Mouse (Mus musculus) hindbrain, embryonic 12.5 days (tissue): ENCODE data around the gene Il1r1. TPM values are rescaled to one million over a fixed set of nuclear protein-coding genes. Genes with fewer than 3 reads are reported as not detected.

Source experiments
- ATAC-seq: fragments of 200-750 bp; cut with Nextera tagmentation; 2 replicates; pipeline ENCODE4 v1.8.0; 2017; ENCODE audit warnings: moderate TSS enrichment; ENCODE audit not compliant: low FRiP score
- H3K27ac ChIP-seq: fragments of 300-500 bp; sonication (generic); 2 replicates; pipeline ENCODE4 v1.5.1; 2016; ENCODE audit warnings: mild to moderate bottlenecking
- H3K27me3 ChIP-seq: fragments of 300-500 bp; sonication (generic); 2 replicates; pipeline ENCODE4 v1.6.1; 2016; ENCODE audit warnings: mild to moderate bottlenecking
- H3K36me3 ChIP-seq: fragments of 300-500 bp; sonication (generic); 2 replicates; pipeline ENCODE4 v1.6.1; 2016; ENCODE audit warnings: mild to moderate bottlenecking
- H3K4me1 ChIP-seq: fragments of 300-500 bp; sonication (generic); 2 replicates; pipeline ENCODE4 v1.6.1; 2016
- H3K4me2 ChIP-seq: fragments of 300-500 bp; sonication (generic); replicated peaks from 2 replicates; pipeline ENCODE4 v1.6.1; 2016; ENCODE audit warnings: mild to moderate bottlenecking
- H3K4me3 ChIP-seq: fragments of 300-500 bp; sonication (generic); 2 replicates; pipeline ENCODE4 v1.5.1; 2016; ENCODE audit warnings: mild to moderate bottlenecking
- H3K9ac ChIP-seq: fragments of 300-500 bp; sonication (generic); 2 replicates; pipeline ENCODE4 v1.6.1; 2016; ENCODE audit warnings: mild to moderate bottlenecking, moderate library complexity
- H3K9me3 ChIP-seq: fragments of 300-500 bp; sonication (generic); replicated peaks from 2 replicates; pipeline ENCODE4 v1.6.1; 2016; ENCODE audit warnings: mild to moderate bottlenecking
- WGBS: fragments of 180-500 bp; shearing (Covaris S2); methylation state at CpG from one replicate; pipeline ENCODE4 v1.1.7; 2016; 5-methylcytosine and 5-hydroxymethylcytosine counted together
- polyA plus RNA-seq: library from polyadenylated mRNA; unstranded; fragments of >200 nt; fragmentation: Nextera tagmentation; extraction: Ambion mirVana; gene quantifications from 2 replicates; pipeline ENCODE4 v1.2.1, GENCODE M21; 2016

The Il1r1 gene
- polyA plus RNA-seq, 1 experiment from 2014 or later, result 1.4 TPM

GRCm38 (mm10) chr1:40329526-40329925 lies 104.6 kb downstream of the Il1r1 start:
- Histone ChIP-seq H3K4me1 (peaks cover 6% of the 10 kb centered on the region), H3K9ac (no peak overlapping the region), H3K4me2 (no peak overlapping the region), H3K27ac (no peak overlapping the region), H3K27me3 (peaks cover 27% of the 10 kb centered on the region), H3K36me3 (no peaks in the 10 kb centered on the region), H3K9me3 (no peaks in the 10 kb centered on the region), H3K4me3 (no peak overlapping the region)
- 67% methylated on average over 1 of the region's 1 CpGs for WGBS
- no peak for ATAC-seq

DNA sequence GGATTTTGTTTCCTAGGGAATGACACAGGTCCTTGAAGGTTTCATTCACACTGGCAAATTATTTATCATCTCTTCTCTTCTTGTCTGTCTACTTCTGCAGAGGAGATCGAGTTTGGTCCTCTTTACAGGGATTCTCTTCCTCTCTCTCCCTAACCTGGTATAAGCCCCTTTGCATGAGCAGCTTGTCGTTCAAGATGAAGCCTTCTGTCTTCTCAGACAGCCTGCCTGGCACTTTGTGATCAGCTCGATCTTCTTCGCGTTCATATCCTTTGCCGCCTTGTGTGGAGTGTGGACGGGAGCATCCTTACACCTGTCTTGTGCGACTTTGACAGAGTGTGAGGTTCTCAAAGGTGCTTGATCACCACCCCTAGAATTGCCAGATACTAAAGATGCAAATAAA lies 105.3 kb downstream of the Il1r1 start:
- WGBS, result 85% methylated on average over 8 of the region's 8 CpGs
- Histone ChIP-seq H3K27ac (no peak overlapping the region), H3K4me1 (peaks cover 6% of the 10 kb centered on the region), H3K4me2 (no peak overlapping the region), H3K9ac (no peak overlapping the region), H3K27me3 (peaks cover 21% of the 10 kb centered on the region), H3K9me3 (no peaks in the 10 kb centered on the region), H3K36me3 (no peaks in the 10 kb centered on the region), H3K4me3 (no peak overlapping the region)
- ATAC-seq, result no peak

- 80% methylated on average over 1 of the region's 1 CpGs for WGBS
- Histone ChIP-seq H3K27me3 (no peaks in the 10 kb centered on the region), H3K27ac (no peak overlapping the region), H3K4me2 (no peak overlapping the region), H3K4me1 (no peaks in the 10 kb centered on the region), H3K9me3 (no peaks in the 10 kb centered on the region), H3K9ac (no peak overlapping the region), H3K4me3 (no peak overlapping the region), H3K36me3 (no peaks in the 10 kb centered on the region)
- ATAC-seq, result no peak
These were observed 114.5 kb downstream of the Il1r1 start for GRCm38 (mm10) chr1:40339346-40339745.

- WGBS, result 93% methylated on average over 4 of the region's 4 CpGs
- Histone ChIP-seq H3K4me3 (no peak overlapping the region), H3K4me1 (no peaks in the 10 kb centered on the region), H3K9me3 (no peaks in the 10 kb centered on the region), H3K9ac (no peak overlapping the region), H3K27ac (no peak overlapping the region), H3K4me2 (no peak overlapping the region), H3K36me3 (no peaks in the 10 kb centered on the region), H3K27me3 (no peaks in the 10 kb centered on the region)
- no peak for ATAC-seq
These were observed 115.2 kb downstream of the Il1r1 start for GRCm38 (mm10) chr1:40340102-40340501.

- Histone ChIP-seq H3K27ac (no peak overlapping the region), H3K4me3 (no peak overlapping the region), H3K4me1 (no peaks in the 10 kb centered on the region), H3K9me3 (no peaks in the 10 kb centered on the region), H3K27me3 (no peaks in the 10 kb centered on the region), H3K4me2 (no peak overlapping the region), H3K36me3 (no peaks in the 10 kb centered on the region), H3K9ac (no peak overlapping the region)
- no peak for ATAC-seq
- WGBS, result 83% methylated on average over 4 of the region's 4 CpGs
These were observed 127.5 kb downstream of the Il1r1 start for GRCm38 (mm10) chr1:40352158-40352903.

- H3K4me1 ChIP-seq, result 0 out of 2 replicates have a peak, but pooled peaks cover 2% of the 10 kb centered on the region
- no peaks in the 10 kb centered on the region for H3K27me3 ChIP-seq
- no peak overlapping the region for H3K9ac ChIP-seq
- H3K4me2 ChIP-seq, result no peak overlapping the region
- H3K27ac ChIP-seq, result no peak overlapping the region
- no peaks in the 10 kb centered on the region for H3K36me3 ChIP-seq
- WGBS, result 55% methylated on average over 2 of the region's 2 CpGs
- no peak overlapping the region for H3K4me3 ChIP-seq
- H3K9me3 ChIP-seq, result no peaks in the 10 kb centered on the region
- no peak for ATAC-seq
These were observed 128.0 kb downstream of the Il1r1 start for GRCm38 (mm10) chr1:40352904-40353286.

- ATAC-seq, result no peak
- H3K9me3 ChIP-seq, result no peaks in the 10 kb centered on the region
- peaks cover 6% of the 10 kb centered on the region for H3K4me1 ChIP-seq
- 91% methylated on average over 3 of the region's 3 CpGs for whole genome bisulfite sequencing
- no peaks in the 10 kb centered on the region for H3K36me3 ChIP-seq
- H3K4me2 ChIP-seq, result no peak overlapping the region
- H3K27me3 ChIP-seq, result no peaks in the 10 kb centered on the region; the same call in 1 of the 2 replicates
- H3K27ac ChIP-seq, result no peak overlapping the region
- no peak overlapping the region for H3K9ac ChIP-seq
- H3K4me3 ChIP-seq, result no peak overlapping the region
These were observed 129.8 kb downstream of the Il1r1 start for GRCm38 (mm10) chr1:40354665-40355064.

GRCm38 (mm10) chr1:40355431-40355843 lies 130.6 kb downstream of the Il1r1 start:
- H3K9ac ChIP-seq, result no peak overlapping the region
- no peak overlapping the region for H3K4me3 ChIP-seq
- no peaks in the 10 kb centered on the region for H3K36me3 ChIP-seq
- H3K27ac ChIP-seq, result no peak overlapping the region
- no peak overlapping the region for H3K4me2 ChIP-seq
- peaks cover 8% of the 10 kb centered on the region for H3K4me1 ChIP-seq
- H3K9me3 ChIP-seq, result no peaks in the 10 kb centered on the region
- ATAC-seq, result no peak
- H3K27me3 ChIP-seq, result no peaks in the 10 kb centered on the region; the same call in 1 of the 2 replicates
- 89% methylated on average over 4 of the region's 4 CpGs for WGBS

DNA sequence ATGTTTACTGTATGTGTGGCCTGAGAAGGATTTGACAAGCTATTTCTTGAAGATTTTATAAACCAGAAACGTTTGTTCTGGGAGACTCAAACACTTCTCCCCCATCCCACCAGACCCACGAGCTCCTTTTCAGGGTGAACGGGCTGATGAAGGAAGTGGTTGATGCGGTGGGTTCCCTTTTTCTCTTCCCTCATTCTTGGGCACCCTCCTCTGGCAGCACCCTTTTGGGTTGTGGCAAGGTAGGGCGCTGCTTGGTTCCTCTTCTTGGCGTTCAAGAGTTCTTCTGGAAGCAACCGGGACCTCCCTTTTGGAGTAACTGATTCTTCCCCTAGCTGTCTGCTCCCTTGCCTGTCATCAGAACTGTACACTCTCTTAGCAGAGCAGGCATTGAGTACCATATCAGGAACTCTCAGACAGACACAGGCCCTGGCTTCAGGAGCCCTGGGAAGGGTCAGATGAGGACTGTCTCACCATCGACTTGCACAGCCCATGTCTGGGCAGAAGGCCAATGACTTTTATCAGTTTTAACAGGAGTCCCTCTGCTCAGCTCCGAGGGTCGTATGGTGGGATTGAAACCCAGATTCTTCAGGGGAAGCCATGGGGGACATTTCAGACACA lies 131.1 kb downstream of the Il1r1 start:
- Histone ChIP-seq H3K27ac (no peak overlapping the region), H3K36me3 (no peaks in the 10 kb centered on the region), H3K4me3 (no peak overlapping the region), H3K4me1 (peaks cover 9% of the 10 kb centered on the region), H3K9ac (no peak overlapping the region), H3K9me3 (no peaks in the 10 kb centered on the region), H3K27me3 (no peaks in the 10 kb centered on the region; the same call in 1 of the 2 replicates), H3K4me2 (no peak overlapping the region)
- 84% methylated on average over 10 of the region's 10 CpGs for WGBS
- ATAC-seq, result no peak

DNA sequence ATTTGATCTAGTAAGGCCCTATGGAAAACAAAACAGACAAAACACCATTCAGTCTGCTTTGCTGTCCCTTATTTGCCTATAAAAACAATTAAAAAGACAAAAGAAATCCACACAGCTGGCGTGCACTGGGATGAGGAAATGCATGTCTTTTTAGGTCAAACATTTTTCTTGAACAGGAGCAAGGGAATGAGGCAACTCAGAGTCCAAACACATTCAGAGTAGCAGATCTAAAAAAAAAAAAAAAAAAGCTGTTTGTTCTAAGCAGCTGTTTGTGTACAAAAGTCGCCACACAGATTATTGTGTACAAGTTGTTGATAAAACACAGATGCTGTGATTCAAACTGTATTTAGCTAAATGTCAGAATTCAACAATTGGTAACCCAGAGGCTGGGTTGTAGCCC lies 133.0 kb downstream of the Il1r1 start:
- Histone ChIP-seq H3K4me1 (peaks cover 9% of the 10 kb centered on the region), H3K9ac (no peak overlapping the region), H3K36me3 (no peaks in the 10 kb centered on the region), H3K27me3 (no peaks in the 10 kb centered on the region; the same call in 1 of the 2 replicates), H3K4me2 (no peak overlapping the region), H3K27ac (no peak overlapping the region), H3K9me3 (no peaks in the 10 kb centered on the region), H3K4me3 (no peak overlapping the region)
- 38% methylated on average over 2 of the region's 2 CpGs for WGBS
- ATAC-seq, result no peak

DNA sequence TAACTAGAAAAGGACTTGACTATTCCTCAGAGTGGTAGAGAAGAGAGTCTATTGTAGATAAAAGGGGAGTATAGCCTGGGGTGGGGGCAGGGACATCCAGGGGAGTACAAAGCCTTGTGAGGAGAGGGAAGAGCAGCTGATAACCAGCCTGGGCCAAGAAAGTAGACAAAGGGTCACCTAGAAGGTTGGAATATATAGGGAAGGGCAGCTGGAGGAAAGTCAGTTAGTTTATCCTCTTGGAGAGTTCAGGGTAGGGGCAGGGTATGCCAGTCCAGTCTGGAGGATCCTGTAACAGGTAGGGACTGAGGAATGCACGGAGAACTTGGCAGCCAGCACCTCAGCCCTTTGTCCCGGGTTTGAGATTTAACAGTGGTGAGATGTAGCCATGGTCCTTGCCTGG lies 133.5 kb downstream of the Il1r1 start:
- no peaks in the 10 kb centered on the region; the same call in 1 of the 2 replicates for H3K27me3 ChIP-seq
- 84% methylated on average over 2 of the region's 2 CpGs for WGBS
- H3K4me1 ChIP-seq, result peaks cover 9% of the 10 kb centered on the region
- no peak overlapping the region for H3K4me3 ChIP-seq
- ATAC-seq, result no peak
- H3K9me3 ChIP-seq, result no peaks in the 10 kb centered on the region
- H3K36me3 ChIP-seq, result no peaks in the 10 kb centered on the region
- H3K4me2 ChIP-seq, result no peak overlapping the region
- H3K27ac ChIP-seq, result no peak overlapping the region
- H3K9ac ChIP-seq, result no peak overlapping the region

- Histone ChIP-seq H3K9ac (no peak overlapping the region), H3K4me2 (no peak overlapping the region), H3K36me3 (no peaks in the 10 kb centered on the region), H3K27ac (no peak overlapping the region), H3K4me3 (no peak overlapping the region), H3K9me3 (no peaks in the 10 kb centered on the region), H3K27me3 (no peaks in the 10 kb centered on the region; the same call in 1 of the 2 replicates), H3K4me1 (peaks cover 9% of the 10 kb centered on the region)
- WGBS, result 77% methylated on average over 4 of the region's 4 CpGs
- ATAC-seq, result no peak
These were observed 133.9 kb downstream of the Il1r1 start for GRCm38 (mm10) chr1:40358771-40359181.

- H3K4me3 ChIP-seq, result no peak overlapping the region
- no peak overlapping the region for H3K9ac ChIP-seq
- no peak overlapping the region for H3K4me2 ChIP-seq
- H3K9me3 ChIP-seq, result no peaks in the 10 kb centered on the region
- H3K27me3 ChIP-seq, result no peaks in the 10 kb centered on the region; the same call in 1 of the 2 replicates
- no peak for ATAC-seq
- no peaks in the 10 kb centered on the region for H3K36me3 ChIP-seq
- H3K27ac ChIP-seq, result no peak overlapping the region
- WGBS, result 72% methylated on average over 2 of the region's 2 CpGs
- H3K4me1 ChIP-seq, result peaks cover 11% of the 10 kb centered on the region
These were observed 134.9 kb downstream of the Il1r1 start for GRCm38 (mm10) chr1:40359731-40360130.
